Mouse (Mus musculus) spleen, postnatal 10 days (tissue): ENCODE results near the gene Cops9.

Source experiments
- DNase-seq, 2 experiments: peaks; one replicate each; pipeline ENCODE4 v3.0.0; 2021 to 2022; ENCODE audit warnings: low spot score in 2 of 2

Cops9 gene

GRCm38 (mm10) chr1:92641514-92642272 lies at the start of gene Cops9:
Gene Cops9, minus strand, starts transcription at chr1:92641985.
- DNase-seq: peak; percentile 78 to 89

GRCm38 (mm10) chr1:92691166-92691844 lies 49.5 kb upstream of the Cops9 start:
- DNase-seq: peak in 1 of 2 experiments; percentile 16

GRCm38 (mm10) chr1:92686994-92687393 lies 45.2 kb upstream of the Cops9 start:
- no peak for DNase-seq

GRCm38 (mm10) chr1:92683151-92683550 lies 41.4 kb upstream of the Cops9 start:
- DNase-seq: no peak

GRCm38 (mm10) chr1:92680668-92681603 lies 39.2 kb upstream of the Cops9 start:
- DNase-seq: no peak

GRCm38 (mm10) chr1:92678757-92679156 lies 37.0 kb upstream of the Cops9 start:
- no peak for DNase-seq

GRCm38 (mm10) chr1:92676676-92676975 lies 34.8 kb upstream of the Cops9 start:
- no peak for DNase-seq

- no peak for DNase-seq
Observed at GRCm38 (mm10) chr1:92675932-92676675, 34.3 kb upstream of the Cops9 start.

GRCm38 (mm10) chr1:92673258-92673782 lies 31.5 kb upstream of the Cops9 start:
- DNase-seq: no peak

GRCm38 (mm10) chr1:92671326-92671725 lies 29.5 kb upstream of the Cops9 start:
- no peak for DNase-seq

GRCm38 (mm10) chr1:92669430-92669829 lies 27.6 kb upstream of the Cops9 start:
- DNase-seq: no peak

- DNase-seq: no peak
Observed at GRCm38 (mm10) chr1:92667106-92667505, 25.3 kb upstream of the Cops9 start.

GRCm38 (mm10) chr1:92659392-92659791 lies 17.6 kb upstream of the Cops9 start:
- no peak for DNase-seq

GRCm38 (mm10) chr1:92657025-92657820 lies 15.4 kb upstream of the Cops9 start:
- no peak for DNase-seq

- no peak for DNase-seq
Observed at GRCm38 (mm10) chr1:92654676-92655075, 12.9 kb upstream of the Cops9 start.

GRCm38 (mm10) chr1:92653179-92653578 lies 11.4 kb upstream of the Cops9 start:
- DNase-seq: no peak

- no peak for DNase-seq
Observed at GRCm38 (mm10) chr1:92651467-92651866, 9.7 kb upstream of the Cops9 start.

- DNase-seq: peak; percentile 29 to 71
Observed at GRCm38 (mm10) chr1:92648673-92649072, 6.9 kb upstream of the Cops9 start, which contains the start of gene Otos. Gene Otos, minus strand, starts transcription at chr1:92648841.

GRCm38 (mm10) chr1:92648197-92648596 lies 6.4 kb upstream of the Cops9 start:
- DNase-seq: no peak

- DNase-seq: peak; percentile 37 to 76
Observed at GRCm38 (mm10) chr1:92647752-92648151, 6.0 kb upstream of the Cops9 start.
